Mouse (Mus musculus): ENCODE measurements at regions not wholly inside any gene's neighbourhood (a gene's known extent, or its start where the extent isn't known, plus 50 kb on each side); places are given as distances from the start of the nearest gene placed in this dataset.

GRCm38 (mm10) chr1:181284301-181285197 is 67.9 kb upstream of the Cnih3 start:
- Histone ChIP-seq H3K4me1 (ENCODE audit: control insufficient read depth, insufficient read depth, low read length) (no peaks in the 10 kb centered on the region), H3K27ac (ENCODE audit: insufficient read depth, low read length) (no peak overlapping the region), H3K4me3 (ENCODE audit: insufficient read depth, low read length) (no peak overlapping the region)
- no peak for TF ChIP-seq CTCF (IDR thresholded peaks at IDR 0.05; ENCODE audit: extremely low read depth, insufficient read depth, low read length)
- no peak for TF ChIP-seq POLR2A (IDR thresholded peaks at IDR 0.05; ENCODE audit: extremely low read depth, insufficient read depth, low read length)

- Histone ChIP-seq H3K4me1 (ENCODE audit: control insufficient read depth, insufficient read depth, low read length) (no peaks in the 10 kb centered on the region), H3K27ac (ENCODE audit: insufficient read depth, low read length) (no peak overlapping the region), H3K4me3 (ENCODE audit: insufficient read depth, low read length) (no peak overlapping the region)
- no peak for TF ChIP-seq POLR2A (IDR thresholded peaks at IDR 0.05; ENCODE audit: extremely low read depth, insufficient read depth, low read length)
- TF ChIP-seq CTCF (IDR thresholded peaks at IDR 0.05; ENCODE audit: extremely low read depth, insufficient read depth, low read length) = no peak
These were observed 66.8 kb upstream of the Cnih3 start for GRCm38 (mm10) chr1:181285600-181285999.

- TF ChIP-seq POLR2A (IDR thresholded peaks at IDR 0.05; ENCODE audit: extremely low read depth, insufficient read depth, low read length) (no peak), CTCF (IDR thresholded peaks at IDR 0.05; ENCODE audit: extremely low read depth, insufficient read depth, low read length) (no peak)
- Histone ChIP-seq H3K4me3 (ENCODE audit: insufficient read depth, low read length) (no peak overlapping the region), H3K27ac (ENCODE audit: insufficient read depth, low read length) (no peak overlapping the region), H3K4me1 (ENCODE audit: control insufficient read depth, insufficient read depth, low read length) (0 out of 2 replicates have a peak, but pooled peaks cover under 1% of the 10 kb centered on the region)
These were observed 66.3 kb upstream of the Cnih3 start for GRCm38 (mm10) chr1:181286146-181286545.

DNA sequence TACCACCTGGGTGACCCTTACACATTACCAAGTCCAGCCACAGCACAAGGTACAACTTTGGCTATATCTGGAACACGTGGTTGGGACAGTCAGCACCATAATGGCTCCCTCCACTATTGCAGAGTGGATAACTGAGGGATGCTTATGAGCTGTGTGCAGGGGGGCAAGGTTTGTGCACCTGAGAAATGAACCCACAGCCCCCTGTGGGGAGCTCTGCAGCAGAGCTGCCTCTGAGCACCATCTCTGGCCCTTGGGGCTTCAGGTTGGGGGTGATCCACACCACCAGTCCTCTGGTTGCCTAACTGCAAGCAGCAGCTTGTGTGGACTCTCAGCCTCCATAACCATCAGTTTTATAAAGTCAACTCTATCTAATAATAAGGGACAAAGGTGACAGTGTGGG is 65.3 kb upstream of the Cnih3 start:
- Histone ChIP-seq H3K4me1 (ENCODE audit: control insufficient read depth, insufficient read depth, low read length) (0 out of 2 replicates have a peak, but pooled peaks cover 1% of the 10 kb centered on the region), H3K4me3 (ENCODE audit: insufficient read depth, low read length) (no peak overlapping the region), H3K27ac (ENCODE audit: insufficient read depth, low read length) (no peak overlapping the region)
- TF ChIP-seq POLR2A (IDR thresholded peaks at IDR 0.05; ENCODE audit: extremely low read depth, insufficient read depth, low read length) (no peak), CTCF (IDR thresholded peaks at IDR 0.05; ENCODE audit: extremely low read depth, insufficient read depth, low read length) (no peak)

DNA sequence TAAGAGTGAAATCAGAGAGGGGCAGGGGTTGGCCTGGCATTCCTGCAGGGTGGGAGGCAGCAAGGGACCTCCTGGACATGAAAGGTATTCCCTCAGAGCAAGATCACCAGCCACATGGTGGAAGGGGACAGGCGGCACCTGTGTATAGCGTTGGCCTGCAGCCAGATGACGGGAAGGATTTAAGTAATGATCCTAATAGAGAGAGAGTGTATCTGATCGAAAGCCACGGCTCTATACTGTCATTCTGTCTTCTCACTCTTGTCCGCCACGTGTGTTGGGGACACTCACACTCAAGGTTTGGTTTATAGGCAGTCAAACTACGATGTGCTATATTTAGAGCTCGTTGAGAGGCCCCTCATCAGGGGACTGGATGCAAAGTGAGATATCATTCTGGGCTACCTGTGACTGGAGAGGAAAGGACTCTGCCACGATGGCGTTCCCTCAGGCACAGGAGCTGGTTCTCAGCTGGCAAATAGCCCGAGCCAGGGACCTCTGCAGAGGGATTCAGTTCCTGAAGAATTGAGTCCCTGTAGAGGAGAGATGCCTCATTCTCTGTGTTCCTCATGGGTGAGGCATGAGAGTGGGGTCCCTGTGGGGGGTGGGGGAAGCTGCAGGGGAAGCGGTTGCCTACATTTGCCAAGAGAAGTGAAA is 62.9 kb upstream of the Cnih3 start:
- TF ChIP-seq CTCF (IDR thresholded peaks at IDR 0.05; ENCODE audit: extremely low read depth, insufficient read depth, low read length) (no peak), POLR2A (IDR thresholded peaks at IDR 0.05; ENCODE audit: extremely low read depth, insufficient read depth, low read length) (no peak)
- H3K4me3 ChIP-seq (ENCODE audit: insufficient read depth, low read length) = no peak overlapping the region
- H3K4me1 ChIP-seq (ENCODE audit: control insufficient read depth, insufficient read depth, low read length) = 0 out of 2 replicates have a peak, but pooled peaks cover 1% of the 10 kb centered on the region
- no peak overlapping the region for H3K27ac ChIP-seq (ENCODE audit: insufficient read depth, low read length)

GRCm38 (mm10) chr1:181291202-181291601 is 61.2 kb upstream of the Cnih3 start:
- no peak overlapping the region for H3K4me3 ChIP-seq (ENCODE audit: insufficient read depth, low read length)
- no peak for TF ChIP-seq CTCF (IDR thresholded peaks at IDR 0.05; ENCODE audit: extremely low read depth, insufficient read depth, low read length)
- no peak for TF ChIP-seq POLR2A (IDR thresholded peaks at IDR 0.05; ENCODE audit: extremely low read depth, insufficient read depth, low read length)

GRCm38 (mm10) chr1:181291966-181292365 is 60.5 kb upstream of the Cnih3 start:
- Histone ChIP-seq H3K27ac (ENCODE audit: insufficient read depth, low read length) (no peak overlapping the region), H3K4me1 (ENCODE audit: control insufficient read depth, insufficient read depth, low read length) (0 out of 2 replicates have a peak, but pooled peaks cover 1% of the 10 kb centered on the region), H3K4me3 (ENCODE audit: insufficient read depth, low read length) (no peak overlapping the region)
- TF ChIP-seq CTCF (IDR thresholded peaks at IDR 0.05; ENCODE audit: extremely low read depth, insufficient read depth, low read length) (no peak), POLR2A (IDR thresholded peaks at IDR 0.05; ENCODE audit: extremely low read depth, insufficient read depth, low read length) (no peak)

More at GRCm38 (mm10) chr1:181291202-181291601, 61.2 kb upstream of the Cnih3 start:
- Histone ChIP-seq H3K27ac (ENCODE audit: insufficient read depth, low read length) (no peak overlapping the region), H3K4me1 (ENCODE audit: control insufficient read depth, insufficient read depth, low read length) (0 out of 2 replicates have a peak, but pooled peaks cover 1% of the 10 kb centered on the region)

DNA sequence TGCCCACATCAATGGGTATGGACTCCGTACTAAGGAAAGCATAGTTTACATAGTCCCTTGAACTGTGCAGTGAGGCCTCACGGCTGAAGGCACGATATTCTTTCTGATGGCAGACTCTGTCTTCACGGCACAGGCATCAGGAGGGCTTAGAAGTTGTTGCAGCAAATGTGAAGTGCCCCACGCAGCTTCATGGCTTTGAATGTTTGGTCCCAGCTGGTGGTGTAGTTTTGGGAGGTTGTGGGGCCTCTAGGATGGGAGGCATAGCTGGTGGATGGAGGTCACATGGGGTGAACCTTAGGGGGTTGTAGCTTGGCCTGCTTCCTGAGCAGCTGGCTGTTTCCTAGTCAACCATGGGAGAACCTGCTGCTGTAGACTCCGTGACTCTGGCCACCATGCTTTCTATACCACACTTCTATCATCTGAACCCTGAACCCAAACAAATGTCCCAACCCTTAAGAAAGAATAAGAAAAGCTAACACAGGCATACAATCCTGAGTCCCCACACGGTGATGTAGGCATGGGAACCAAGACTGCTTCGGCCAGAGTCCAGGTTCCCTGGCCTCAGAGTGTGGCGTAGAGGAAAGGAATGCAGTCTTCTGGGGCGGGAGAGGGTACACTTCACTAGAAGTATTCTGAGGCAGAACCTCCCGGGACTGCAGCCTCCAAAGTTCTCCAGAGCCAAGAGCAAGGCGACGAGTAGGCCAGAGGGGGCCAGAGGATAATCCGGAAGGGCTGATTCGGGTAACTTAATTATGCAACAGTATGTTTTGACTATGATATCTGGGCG is 59.2 kb upstream of the Cnih3 start:
- no peak overlapping the region for H3K4me3 ChIP-seq (ENCODE audit: insufficient read depth, low read length)
- 0 out of 2 replicates have a peak, but pooled peaks cover 1% of the 10 kb centered on the region for H3K4me1 ChIP-seq (ENCODE audit: control insufficient read depth, insufficient read depth, low read length)
- TF ChIP-seq POLR2A (IDR thresholded peaks at IDR 0.05; ENCODE audit: extremely low read depth, insufficient read depth, low read length) (no peak), CTCF (IDR thresholded peaks at IDR 0.05; ENCODE audit: extremely low read depth, insufficient read depth, low read length) (no peak)
- no peak overlapping the region for H3K27ac ChIP-seq (ENCODE audit: insufficient read depth, low read length)

DNA sequence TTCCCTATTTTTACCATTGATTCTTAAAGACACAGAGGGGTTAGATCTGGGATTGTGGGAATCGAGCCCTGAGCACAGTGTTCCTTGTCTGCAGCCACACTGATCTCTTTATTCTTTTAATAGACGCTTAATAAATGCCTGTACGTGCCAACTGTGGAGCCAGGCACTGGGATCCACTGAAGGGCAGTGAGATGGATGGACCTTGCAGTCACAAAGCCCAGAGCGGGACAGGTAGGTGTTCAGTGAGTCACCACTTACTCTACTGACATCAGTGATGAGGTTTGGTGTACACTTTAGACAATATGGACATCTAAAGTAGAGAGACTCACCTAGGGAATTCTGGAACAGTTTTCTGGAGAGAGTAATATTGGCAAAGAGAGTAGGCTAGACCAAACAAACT is 56.8 kb upstream of the Cnih3 start:
- Histone ChIP-seq H3K4me1 (ENCODE audit: control insufficient read depth, insufficient read depth, low read length) (peaks cover 1% of the 10 kb centered on the region; the same call in 1 of the 2 replicates), H3K27ac (ENCODE audit: insufficient read depth, low read length) (no peak overlapping the region), H3K4me3 (ENCODE audit: insufficient read depth, low read length) (no peak overlapping the region)
- TF ChIP-seq POLR2A (IDR thresholded peaks at IDR 0.05; ENCODE audit: extremely low read depth, insufficient read depth, low read length) (no peak), CTCF (IDR thresholded peaks at IDR 0.05; ENCODE audit: extremely low read depth, insufficient read depth, low read length) (no peak)
